Mouse (Mus musculus): ENCODE results near the gene Eif2ak1. TPM values are rescaled to one million over a fixed set of nuclear protein-coding genes. Genes with fewer than 3 reads are reported as not detected.

Gene Eif2ak1
- polyA plus RNA-seq, 1 experiment from 2014 or later: 41.1 TPM

GRCm38 (mm10) chr5:143943231-143944125 lies 125.9 kb downstream of the Eif2ak1 start:
- CTCF ChIA-PET: no interaction called here
- no peaks in the 10 kb centered on the region for H3K27me3 ChIP-seq
- in situ Hi-C loops (cut with MboI; ENCODE audit: low pct_unique_long_range_greater_than_20kb): no loop called here
- DNase-seq (ENCODE audit: low read depth, low spot score) (no peak), ATAC-seq (no peak)
- POLR2A ChIA-PET: no interaction called here
- no peak for TF ChIP-seq CTCF (IDR thresholded peaks at IDR 0.05)

- ATAC-seq: no peak
- DNase-seq (ENCODE audit: low read depth, low spot score): no peak
- in situ Hi-C loops (cut with MboI; ENCODE audit: low pct_unique_long_range_greater_than_20kb): no loop called here
- ChIA-PET CTCF (interaction anchor here (1.6 kb wide), 1 partner anchor 17 kb away, joined by 4 read pairs; no protein-coding TSS in a partner anchor), POLR2A (no interaction called here)
- TF ChIP-seq CTCF (IDR thresholded peaks at IDR 0.05): no peak
- no peaks in the 10 kb centered on the region for H3K27me3 ChIP-seq
These were observed 130.8 kb downstream of the Eif2ak1 start for GRCm38 (mm10) chr5:143948361-143948760.

GRCm38 (mm10) chr5:143950016-143950415 lies 132.4 kb downstream of the Eif2ak1 start:
- DNase-seq (ENCODE audit: low read depth, low spot score) (no peak), ATAC-seq (no peak)
- in situ Hi-C loops (cut with MboI; ENCODE audit: low pct_unique_long_range_greater_than_20kb): no loop called here
- ChIA-PET POLR2A (no interaction called here), CTCF (interaction anchor here (1.6 kb wide), 1 partner anchor 19 kb away, joined by 4 read pairs; no protein-coding TSS in a partner anchor)
- H3K27me3 ChIP-seq: no peaks in the 10 kb centered on the region
- TF ChIP-seq CTCF (IDR thresholded peaks at IDR 0.05): no peak

Other genes with a start within 250 kb of the Eif2ak1 start
- 24.0 TPM for gene Cyth3, start 195.3 kb upstream of the Eif2ak1 start, polyA plus RNA-seq (2021)
- gene Usp42, start 85.5 kb upstream of the Eif2ak1 start, polyA plus RNA-seq (2021): 16.8 TPM
- gene Ankrd61, start 79.9 kb downstream of the Eif2ak1 start, polyA plus RNA-seq (2021): 0.85 TPM
- 53.8 TPM for gene Aimp2, start 92.1 kb downstream of the Eif2ak1 start, polyA plus RNA-seq (2021)
- gene Pms2, start 92.2 kb downstream of the Eif2ak1 start, polyA plus RNA-seq (2021): 13.1 TPM
- 0.47 TPM for gene Gm42421, start 110.4 kb downstream of the Eif2ak1 start, polyA plus RNA-seq (2021)
- gene Rsph10b, start 115.2 kb downstream of the Eif2ak1 start, polyA plus RNA-seq (2021): 0.14 TPM
- 103 TPM for gene Ccz1, start 197.1 kb downstream of the Eif2ak1 start, polyA plus RNA-seq (2021)
- not detected for gene Ocm, start 208.9 kb downstream of the Eif2ak1 start, polyA plus RNA-seq (2021)